Mouse (Mus musculus) kidney, adult 2 months (tissue): ENCODE results near the gene Gm18596.

Experiments used
- CTCF ChIP-seq: fragments of 200-500 bp; conservative IDR thresholded peaks from 2 replicates; pipeline ENCODE4 v1.5.1; 2011; ENCODE audit warnings: low read depth, mild to moderate bottlenecking, control low read depth, low read length, moderate library complexity, mixed read lengths; ENCODE audit not compliant: insufficient read depth, insufficient read length
- POLR2A ChIP-seq: fragments of 200-500 bp; IDR thresholded peaks from one replicate; pipeline ENCODE4 v1.6.1; 2011; ENCODE audit warnings: low read depth, low read length, control low read depth

DNA sequence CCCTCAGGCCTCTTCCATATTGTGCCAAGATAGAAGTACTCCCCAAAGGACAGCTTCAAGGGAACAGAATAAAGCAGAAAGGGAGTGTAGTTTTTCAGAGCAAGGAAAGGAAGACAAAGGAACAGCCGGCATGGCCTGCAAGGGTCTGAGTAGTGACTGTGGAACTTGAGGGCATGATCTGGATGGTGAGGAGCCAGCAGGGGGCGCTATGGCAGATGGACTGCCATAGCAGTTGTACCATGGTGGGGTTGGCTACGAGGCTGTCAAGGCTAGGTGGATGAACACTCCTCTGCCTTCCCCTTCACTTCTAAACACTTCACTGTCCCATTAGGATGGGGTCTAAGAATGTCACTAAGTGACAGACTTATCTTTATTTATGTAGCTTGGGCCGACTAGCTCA, 13.2 kb downstream of the Gm18596 start:
- TF ChIP-seq POLR2A, result no peak
- peak; percentile 44 for TF ChIP-seq CTCF
